Mouse (Mus musculus) forebrain, embryonic 14.5 days (tissue): ENCODE results near the gene Olfr631. TPM values are rescaled to one million over a fixed set of nuclear protein-coding genes. Genes with fewer than 3 reads are reported as not detected.

Experiments
- ATAC-seq: fragments of 200-750 bp; cut with Nextera tagmentation; 2 replicates; pipeline ENCODE4 v1.8.0; 2017; ENCODE audit warnings: mild to moderate bottlenecking, moderate library complexity
- DNase-seq: peaks from one replicate; pipeline ENCODE4 v3.0.0-alpha.2; 2015; ENCODE audit warnings: low spot score
- H3K27ac ChIP-seq: fragments of 300-500 bp; sonication (generic); 2 replicates; pipeline ENCODE4 v1.5.1; 2014; ENCODE audit warnings: low read depth, mild to moderate bottlenecking, control low read depth, low read length, moderate library complexity
- H3K27me3 ChIP-seq: fragments of 300-500 bp; sonication (generic); replicated peaks from 2 replicates; pipeline ENCODE4 v1.6.1; 2014; ENCODE audit warnings: low read length, control low read depth, mixed read lengths; ENCODE audit not compliant: control insufficient read depth, insufficient read depth
- H3K36me3 ChIP-seq: fragments of 300-500 bp; sonication (generic); 2 replicates; pipeline ENCODE4 v1.6.1; 2014; ENCODE audit warnings: low read length, control low read depth; ENCODE audit not compliant: control insufficient read depth, insufficient read depth
- H3K4me1 ChIP-seq: fragments of 300-500 bp; sonication (generic); 2 replicates; pipeline ENCODE4 v1.6.1; 2014; ENCODE audit warnings: antibody characterized with exemption, low read length, control low read depth; ENCODE audit not compliant: control insufficient read depth, insufficient read depth
- H3K4me2 ChIP-seq: fragments of 300-500 bp; sonication (generic); 2 replicates; pipeline ENCODE4 v1.6.1; 2014; ENCODE audit warnings: mild to moderate bottlenecking, control low read depth, low read length
- H3K4me3 ChIP-seq: fragments of 300-500 bp; sonication (generic); 2 replicates; pipeline ENCODE4 v1.5.1; 2014; ENCODE audit warnings: low read depth, low read length, control low read depth
- H3K9ac ChIP-seq: fragments of 300-500 bp; sonication (generic); 2 replicates; pipeline ENCODE4 v1.6.1; 2014; ENCODE audit warnings: mild to moderate bottlenecking, low read length, control low read depth, moderate library complexity
- H3K9me3 ChIP-seq: fragments of 300-500 bp; sonication (generic); replicated peaks from 2 replicates; pipeline ENCODE4 v1.6.1; 2016; ENCODE audit warnings: low read length, control low read depth, mixed read lengths; ENCODE audit not compliant: control insufficient read depth
- WGBS: fragments of 180-500 bp; shearing (Covaris S2); extraction: QIAGEN DNeasy Blood & Tissue Kit; methylation state at CpG from one replicate; pipeline ENCODE4 v1.1.7; 2014; 5-methylcytosine and 5-hydroxymethylcytosine counted together
- polyA plus RNA-seq: library from polyadenylated mRNA; unstranded; fragments of >200 nt; fragmentation: Nextera tagmentation; extraction: Ambion mirVana; gene quantifications from 2 replicates; pipeline ENCODE4 v1.2.1, GENCODE M21; 2014

The Olfr631 gene
- polyA plus RNA-seq = not detected in 2 replicates

DNA sequence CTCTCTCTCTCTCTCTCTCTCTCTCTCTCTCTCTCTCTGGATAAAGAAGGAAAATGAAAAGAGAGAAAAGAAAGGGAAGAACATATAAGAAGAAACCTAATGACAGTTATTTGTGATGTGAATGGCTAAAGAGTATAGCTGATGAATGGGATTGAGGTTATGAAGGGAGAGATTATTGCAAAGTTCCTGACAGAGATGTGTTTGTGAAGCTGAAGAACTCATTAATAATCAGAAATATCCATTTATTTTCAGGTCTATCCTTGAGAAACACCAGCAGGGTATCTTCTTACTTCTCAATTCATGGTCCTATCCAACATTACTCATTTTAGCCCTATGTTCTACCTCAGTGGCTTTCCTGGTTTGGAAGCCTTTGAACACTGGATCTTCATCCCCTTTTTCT lies at the start of gene Olfr631:
Gene Olfr631 (plus strand): TSS at position 301 of the 400 bp plus-strand sequence.
- no peaks in the 10 kb centered on the region for H3K4me1 ChIP-seq
- no peak within 1 kb of the TSS for H3K9ac ChIP-seq
- H3K27ac ChIP-seq = no peak within 1 kb of the TSS
- H3K4me2 ChIP-seq = no peak within 1 kb of the TSS
- H3K9me3 ChIP-seq = no peaks in the 10 kb centered on the region
- H3K36me3 ChIP-seq = no peaks in the 10 kb centered on the region
- no peaks in the 10 kb centered on the region for H3K27me3 ChIP-seq
- no peak within 1 kb of the TSS for H3K4me3 ChIP-seq
- no peak for ATAC-seq
- no peak for DNase-seq

DNA sequence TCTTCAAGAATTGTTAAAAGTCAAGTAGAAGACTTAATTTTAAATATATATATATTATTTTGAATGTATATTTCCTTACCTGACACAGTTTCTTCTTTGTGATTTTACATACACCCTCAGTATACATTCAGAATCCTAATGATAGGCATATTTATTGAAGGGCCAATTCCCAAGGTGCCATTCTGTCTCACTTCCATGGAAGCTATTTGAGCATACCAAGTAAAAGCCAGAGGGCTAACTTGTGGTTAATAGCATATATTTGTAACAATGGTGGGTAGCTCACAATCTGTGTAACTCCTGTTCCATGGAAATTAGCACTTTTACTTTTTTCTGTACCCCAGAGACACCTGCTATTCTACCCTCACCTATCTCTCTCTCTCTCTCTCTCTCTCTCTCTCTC lies 42.5 kb upstream of the Olfr631 start, which contains the start of gene Olfr66:
Gene Olfr66 (minus strand): TSS at position 101 of the 400 bp plus-strand sequence.
- DNase-seq (no peak), ATAC-seq (no peak)
- Histone ChIP-seq H3K9ac (no peak within 1 kb of the TSS), H3K9me3 (no peaks in the 10 kb centered on the region), H3K4me1 (no peaks in the 10 kb centered on the region), H3K4me2 (no peak within 1 kb of the TSS), H3K4me3 (no peak within 1 kb of the TSS), H3K27ac (no peak within 1 kb of the TSS), H3K27me3 (no peaks in the 10 kb centered on the region), H3K36me3 (no peaks in the 10 kb centered on the region)

DNA sequence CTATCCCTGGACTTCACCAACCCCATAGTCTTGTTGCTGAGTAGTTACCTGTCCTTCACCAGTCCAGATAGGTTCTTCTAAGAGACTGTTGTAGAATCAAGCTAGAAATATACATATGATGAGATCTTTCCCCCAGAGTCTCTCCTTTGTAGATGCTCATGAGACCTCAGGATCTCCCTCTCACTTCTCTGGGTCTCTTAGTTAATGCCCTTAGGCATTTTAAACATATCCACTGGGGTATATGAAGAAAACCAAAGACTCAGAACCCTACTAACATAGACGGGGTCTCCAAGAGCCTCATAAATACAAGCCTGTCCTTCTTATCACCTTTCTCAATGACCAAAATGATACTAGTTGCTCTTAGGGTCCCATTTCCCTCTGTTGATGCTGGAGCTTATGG lies 34.2 kb upstream of the Olfr631 start, which contains the start of gene Olfr64:
Gene Olfr64 (minus strand): TSS at position 101 of the 400 bp plus-strand sequence.
- no peak within 1 kb of the TSS for H3K4me3 ChIP-seq
- no peak within 1 kb of the TSS for H3K9ac ChIP-seq
- no peak within 1 kb of the TSS for H3K27ac ChIP-seq
- no peaks in the 10 kb centered on the region for H3K27me3 ChIP-seq
- H3K4me1 ChIP-seq = no peaks in the 10 kb centered on the region
- 86% methylated on average over 1 of the region's 1 CpGs for WGBS
- H3K36me3 ChIP-seq = no peaks in the 10 kb centered on the region
- DNase-seq (no peak), ATAC-seq (no peak)
- no peak within 1 kb of the TSS for H3K4me2 ChIP-seq
- no peaks in the 10 kb centered on the region for H3K9me3 ChIP-seq

DNA sequence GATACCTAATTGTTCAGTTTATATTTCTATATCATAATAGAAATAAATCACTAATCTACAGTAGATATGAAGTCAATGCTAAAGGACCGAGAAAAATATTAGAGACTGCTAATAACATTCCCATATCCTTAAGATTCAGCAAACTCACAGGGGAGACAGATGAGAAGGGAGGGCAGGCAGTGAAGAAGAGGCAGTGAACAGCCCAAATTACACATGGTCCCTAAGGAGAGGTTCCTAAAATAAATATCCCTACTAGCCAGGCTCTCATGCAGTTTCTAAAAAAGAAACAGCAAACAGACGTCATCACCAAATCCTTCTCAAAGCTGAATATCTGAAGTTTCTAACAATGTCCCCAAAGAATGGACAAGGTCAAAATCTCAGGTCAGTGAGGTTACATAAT lies 25.4 kb upstream of the Olfr631 start, which contains the start of gene Olfr65:
Gene Olfr65 (plus strand): TSS at position 301 of the 400 bp plus-strand sequence.
- no peaks in the 10 kb centered on the region for H3K9me3 ChIP-seq
- WGBS = 88% methylated on average over 2 of the region's 2 CpGs
- no peak within 1 kb of the TSS for H3K4me3 ChIP-seq
- no peaks in the 10 kb centered on the region for H3K4me1 ChIP-seq
- ATAC-seq = no peak
- H3K27me3 ChIP-seq = no peaks in the 10 kb centered on the region
- no peak within 1 kb of the TSS for H3K27ac ChIP-seq
- H3K4me2 ChIP-seq = no peak within 1 kb of the TSS
- DNase-seq = no peak
- H3K9ac ChIP-seq = no peak within 1 kb of the TSS
- no peaks in the 10 kb centered on the region for H3K36me3 ChIP-seq

DNA sequence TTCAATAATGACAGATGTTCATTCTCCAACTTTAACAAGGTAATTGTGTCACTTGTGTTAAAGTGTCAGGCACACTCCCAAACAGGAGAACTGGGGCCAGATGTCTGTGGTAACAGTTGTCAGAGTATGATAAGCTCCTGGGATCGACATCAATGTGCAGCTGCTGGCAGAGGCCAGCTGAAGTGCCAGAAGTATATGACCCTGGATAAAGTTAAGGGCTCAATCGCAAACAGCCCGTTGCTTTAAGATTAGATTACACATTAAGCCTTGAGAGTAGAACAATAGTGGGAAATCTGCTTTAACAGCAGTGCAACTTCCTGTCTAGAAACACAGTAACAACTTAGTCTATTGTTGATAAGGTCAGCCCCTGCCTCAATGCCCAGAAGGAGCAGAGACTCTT lies 18.6 kb upstream of the Olfr631 start:
- no peak for DNase-seq
- no peaks in the 10 kb centered on the region for H3K27me3 ChIP-seq
- H3K36me3 ChIP-seq = no peaks in the 10 kb centered on the region
- no peak for ATAC-seq
- WGBS = 59% methylated on average over 3 of the region's 3 CpGs
- H3K9me3 ChIP-seq = no peaks in the 10 kb centered on the region
- H3K4me3 ChIP-seq = no peak overlapping the region
- H3K4me1 ChIP-seq = no peaks in the 10 kb centered on the region
- no peak overlapping the region for H3K27ac ChIP-seq
- H3K9ac ChIP-seq = no peak overlapping the region
- no peak overlapping the region for H3K4me2 ChIP-seq

DNA sequence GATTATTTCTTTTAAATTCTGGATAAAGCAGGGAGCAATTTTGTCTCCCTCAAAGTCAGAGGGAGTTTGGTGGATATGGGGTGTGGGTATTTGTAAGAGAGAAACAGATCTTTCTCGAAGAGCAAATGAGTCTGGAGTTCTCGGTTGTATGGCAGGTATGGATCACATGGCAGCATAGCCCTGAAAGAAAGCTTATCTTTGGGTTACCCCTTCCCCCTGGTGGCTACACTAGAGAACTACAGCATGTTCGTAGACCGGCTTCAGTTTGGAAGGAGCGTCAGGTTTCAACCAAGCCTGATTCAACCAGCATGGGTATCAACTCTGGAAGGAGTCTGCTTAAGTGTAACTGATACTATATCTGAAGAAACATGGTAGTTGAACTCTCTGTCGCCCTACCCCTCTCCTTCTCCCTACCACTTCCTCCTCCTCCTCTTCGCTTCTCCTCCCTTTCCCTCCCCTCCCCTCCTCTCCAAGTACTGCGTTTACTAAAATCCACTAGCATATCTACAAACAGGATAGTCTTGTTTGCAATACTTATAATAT lies 15.6 kb upstream of the Olfr631 start:
- Histone ChIP-seq H3K9me3 (no peaks in the 10 kb centered on the region), H3K9ac (no peak overlapping the region), H3K4me1 (no peaks in the 10 kb centered on the region), H3K4me3 (no peak overlapping the region), H3K36me3 (no peaks in the 10 kb centered on the region), H3K27me3 (no peaks in the 10 kb centered on the region), H3K27ac (no peak overlapping the region), H3K4me2 (no peak overlapping the region)
- WGBS = 44% methylated on average over 8 of the region's 8 CpGs
- DNase-seq (no peak), ATAC-seq (no peak)

DNA sequence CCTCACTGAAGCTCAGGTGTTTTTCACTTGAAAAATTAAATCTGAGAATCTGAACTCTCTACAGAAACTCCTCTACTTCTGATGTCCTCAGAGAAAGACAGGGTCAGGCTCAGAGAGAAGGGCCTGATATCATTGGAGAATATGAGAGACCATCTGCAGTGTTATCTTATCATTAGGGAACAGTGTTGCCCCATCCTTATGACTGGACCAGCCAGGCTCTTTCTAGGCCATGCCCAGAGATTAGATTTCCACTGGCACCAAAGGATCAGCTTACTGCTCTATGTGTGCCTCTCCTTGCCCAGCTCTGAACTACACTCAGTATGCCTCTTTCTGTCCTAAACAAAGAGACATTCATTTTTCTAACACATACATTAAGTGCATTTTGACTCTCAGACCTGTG lies 13.3 kb upstream of the Olfr631 start:
- Histone ChIP-seq H3K27ac (no peak overlapping the region), H3K9me3 (no peaks in the 10 kb centered on the region)

DNA sequence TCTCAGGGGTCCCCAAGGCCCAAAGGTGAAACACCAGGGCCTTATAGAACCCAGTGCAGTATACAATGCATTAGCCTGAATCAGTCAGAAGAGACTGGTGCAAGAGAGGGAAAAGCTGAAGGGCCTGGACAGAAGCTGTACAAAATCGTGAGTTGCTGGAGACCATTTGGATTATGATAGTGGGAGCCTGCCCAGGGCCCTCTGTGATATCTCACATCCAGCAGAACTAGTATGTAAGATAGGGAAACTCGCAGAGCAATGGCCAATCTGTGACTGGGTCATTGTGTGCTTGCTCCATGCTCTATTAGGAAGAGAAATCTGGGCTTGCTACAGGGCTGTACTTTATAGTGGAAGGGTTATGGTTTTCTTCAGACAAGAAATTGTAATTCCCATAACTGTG lies 5.6 kb downstream of the Olfr631 start, which contains the start of gene Olfr632:
Gene Olfr632 (plus strand): TSS at position 84 of the 400 bp plus-strand sequence.
- Histone ChIP-seq H3K4me2 (no peak within 1 kb of the TSS), H3K27ac (no peak within 1 kb of the TSS), H3K27me3 (no peaks in the 10 kb centered on the region), H3K9me3 (no peaks in the 10 kb centered on the region), H3K36me3 (no peaks in the 10 kb centered on the region), H3K9ac (no peak within 1 kb of the TSS), H3K4me1 (no peaks in the 10 kb centered on the region), H3K4me3 (no peak within 1 kb of the TSS)
- DNase-seq = no peak
- 89% methylated on average over 2 of the region's 2 CpGs for WGBS
- no peak for ATAC-seq

More for the DNA sequence above, 13.3 kb upstream of the Olfr631 start:
- Histone ChIP-seq H3K36me3 (no peaks in the 10 kb centered on the region), H3K4me1 (no peaks in the 10 kb centered on the region), H3K9ac (no peak overlapping the region), H3K4me3 (no peak overlapping the region), H3K4me2 (no peak overlapping the region), H3K27me3 (no peaks in the 10 kb centered on the region)
- DNase-seq = no peak
- ATAC-seq = no peak

DNA sequence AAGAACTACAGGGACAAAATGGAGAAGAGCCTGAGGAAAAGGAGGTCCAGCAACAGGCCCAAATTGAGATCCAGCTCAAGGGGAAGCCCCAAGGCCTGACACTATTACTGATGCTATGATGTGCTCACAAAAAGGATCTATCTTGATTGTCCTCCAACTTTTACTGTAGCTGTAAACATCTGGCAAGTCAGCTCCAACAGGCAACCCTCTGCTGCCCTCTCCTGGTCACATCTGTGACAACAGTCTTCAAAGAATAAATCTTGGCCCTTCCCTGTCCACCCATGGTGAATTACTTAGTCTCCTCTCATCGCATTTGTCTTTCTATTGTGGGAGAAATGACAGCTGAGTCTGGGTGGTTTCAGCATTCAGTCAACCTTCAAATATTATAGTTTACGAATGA lies 14.1 kb downstream of the Olfr631 start:
- Histone ChIP-seq H3K27ac (no peak overlapping the region), H3K4me2 (no peak overlapping the region), H3K36me3 (no peaks in the 10 kb centered on the region), H3K4me1 (no peaks in the 10 kb centered on the region), H3K27me3 (no peaks in the 10 kb centered on the region), H3K4me3 (no peak overlapping the region), H3K9me3 (no peaks in the 10 kb centered on the region), H3K9ac (no peak overlapping the region)
- DNase-seq = peak; percentile 56
- WGBS = 25% methylated on average over 2 of the region's 2 CpGs
- no peak for ATAC-seq
